Mouse (Mus musculus): ENCODE measurements around the gene Tspan31. TPM values are rescaled to one million over a fixed set of nuclear protein-coding genes. Genes with fewer than 3 reads are reported as not detected.
A peak's percentile ranks its signal among the peaks of the same experiment; 100 is the strongest.

Tspan31 gene
- polyA plus RNA-seq, 1 experiment from 2014 or later, result 96.5 TPM

DNA sequence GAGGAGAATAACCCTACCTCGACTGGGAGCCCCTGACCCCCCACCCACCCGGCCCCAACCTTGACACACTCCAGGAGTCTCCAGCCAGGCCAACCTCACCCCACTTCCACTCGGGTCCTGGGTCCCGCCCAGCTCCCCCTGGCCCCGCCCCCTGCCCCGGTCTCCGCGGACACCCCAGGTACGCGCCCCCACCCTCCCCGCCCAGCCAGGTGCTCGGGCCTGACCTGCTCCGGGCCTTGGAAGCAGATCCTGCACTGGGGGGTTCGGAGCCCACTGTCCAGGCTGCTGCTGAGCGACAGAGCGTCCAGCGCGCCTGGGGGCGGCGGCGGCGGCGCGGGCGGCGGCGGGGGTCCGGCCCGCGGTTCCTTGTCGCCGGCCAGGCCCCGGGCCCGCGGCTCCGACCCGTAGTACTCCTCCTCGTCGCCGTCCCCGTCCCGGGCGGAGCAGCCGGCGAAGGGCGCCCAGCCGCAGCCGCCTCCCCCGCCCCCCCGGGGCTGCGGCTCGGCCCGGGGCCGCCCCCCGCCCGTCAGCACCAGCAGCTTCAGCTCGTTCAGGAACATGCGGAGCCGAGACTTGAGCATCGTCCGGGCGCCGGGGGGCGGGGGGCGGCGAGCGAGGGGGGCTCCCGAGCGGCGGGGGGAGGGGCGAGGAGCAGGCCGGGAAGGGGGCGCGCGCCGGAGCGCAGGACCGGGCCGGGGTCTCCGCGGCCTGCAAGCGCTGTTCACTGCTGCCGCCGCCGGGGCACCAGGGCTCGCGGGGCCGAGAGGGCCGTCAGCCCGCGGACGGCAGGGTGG, 10.7 kb downstream of the Tspan31 start:
- Histone ChIP-seq H3K27ac (ENCODE audit: low read depth, low read length) (peak overlapping the region; percentile 90), H3K4me1 (ENCODE audit: control insufficient read depth, insufficient read depth, low read length) (peaks cover 12% of the 10 kb centered on the region), H3K36me3 (ENCODE audit: control insufficient read depth, insufficient read depth, low read length) (0 out of 2 replicates have a peak, but pooled peaks cover 2% of the 10 kb centered on the region), H3K4me3 (ENCODE audit: low read depth, low read length) (peak overlapping the region; percentile 92), H3K27me3 (ENCODE audit: control insufficient read depth, insufficient read depth, low read length) (peaks cover 6% of the 10 kb centered on the region; the same call in 1 of the 2 replicates), H3K9ac (ENCODE audit: low read length) (peak overlapping the region; percentile 86), H3K4me2 (ENCODE audit: low read depth) (peak overlapping the region; percentile 97), H3K9me3 (ENCODE audit: control insufficient read depth, low read length) (no peaks in the 10 kb centered on the region)
- peak; percentile 55 for DNase-seq (ENCODE audit: low spot score)
- 0 out of 2 replicates have a peak, but pooled peaks have one; percentile 1 for ATAC-seq (ENCODE audit: insufficient read depth, low FRiP score, low TSS enrichment)
- under 1% methylated on average over 54 of the region's 92 CpGs for WGBS

- H3K4me1 ChIP-seq (ENCODE audit: control insufficient read depth, insufficient read depth, low read length), result peaks cover 12% of the 10 kb centered on the region
- 0 out of 2 replicates have a peak, but pooled peaks cover 2% of the 10 kb centered on the region for H3K36me3 ChIP-seq (ENCODE audit: control insufficient read depth, insufficient read depth, low read length)
- H3K4me3 ChIP-seq (ENCODE audit: low read depth, low read length), result peak overlapping the region; percentile 92
- H3K4me2 ChIP-seq (ENCODE audit: low read depth), result peak overlapping the region; percentile 97
- no peaks in the 10 kb centered on the region for H3K9me3 ChIP-seq (ENCODE audit: control insufficient read depth, low read length)
- no peak overlapping the region for H3K27ac ChIP-seq (ENCODE audit: low read depth, low read length)
- ATAC-seq (ENCODE audit: insufficient read depth, low FRiP score, low TSS enrichment) (no peak), DNase-seq (ENCODE audit: low spot score) (no peak)
- WGBS, result 7% methylated on average over 8 of the region's 8 CpGs
- peaks cover 6% of the 10 kb centered on the region; the same call in 1 of the 2 replicates for H3K27me3 ChIP-seq (ENCODE audit: control insufficient read depth, insufficient read depth, low read length)
- H3K9ac ChIP-seq (ENCODE audit: low read length), result peak overlapping the region; percentile 86; the same call in 1 of the 2 replicates
Measured at GRCm38 (mm10) chr10:127058708-127059107, 11.4 kb downstream of the Tspan31 start.

GRCm38 (mm10) chr10:127058161-127058560, 11.9 kb downstream of the Tspan31 start:
- no peaks in the 10 kb centered on the region for H3K9me3 ChIP-seq (ENCODE audit: control insufficient read depth, low read length)
- peaks cover 12% of the 10 kb centered on the region for H3K4me1 ChIP-seq (ENCODE audit: control insufficient read depth, insufficient read depth, low read length)
- peak overlapping the region; percentile 92 for H3K4me3 ChIP-seq (ENCODE audit: low read depth, low read length)
- peak overlapping the region; percentile 86; the same call in 1 of the 2 replicates for H3K9ac ChIP-seq (ENCODE audit: low read length)
- H3K27ac ChIP-seq (ENCODE audit: low read depth, low read length), result no peak overlapping the region
- 1% methylated on average over 9 of the region's 9 CpGs for WGBS
- DNase-seq (ENCODE audit: low spot score) (peak; percentile 81), ATAC-seq (ENCODE audit: insufficient read depth, low FRiP score, low TSS enrichment) (peak; percentile 11; the same call in 1 of the 2 replicates)
- 0 out of 2 replicates have a peak, but pooled peaks cover 2% of the 10 kb centered on the region for H3K36me3 ChIP-seq (ENCODE audit: control insufficient read depth, insufficient read depth, low read length)
- H3K4me2 ChIP-seq (ENCODE audit: low read depth), result peak overlapping the region; percentile 97
- peaks cover 6% of the 10 kb centered on the region; the same call in 1 of the 2 replicates for H3K27me3 ChIP-seq (ENCODE audit: control insufficient read depth, insufficient read depth, low read length)

DNA sequence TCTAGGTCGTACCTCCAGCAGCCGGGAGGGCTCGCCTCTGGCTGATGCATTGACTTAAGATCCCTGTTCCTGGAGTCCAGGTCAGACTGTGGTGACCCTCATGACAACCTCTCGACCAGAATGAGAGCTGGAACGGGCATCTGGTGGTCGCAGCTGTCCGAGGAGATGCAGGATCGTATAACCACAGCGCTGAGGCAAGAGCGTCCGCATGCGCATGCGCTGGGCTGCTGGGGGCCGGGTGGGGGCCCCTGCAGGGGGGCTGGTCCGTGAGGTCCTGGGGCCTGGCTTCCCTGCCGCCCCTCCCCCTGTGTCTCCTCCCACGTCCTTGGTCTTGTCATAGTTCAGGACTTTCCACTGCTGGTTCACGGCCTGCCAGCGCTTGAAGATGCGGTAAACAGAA, 13.6 kb downstream of the Tspan31 start:
- H3K4me2 ChIP-seq (ENCODE audit: low read depth), result no peak overlapping the region
- no peak overlapping the region for H3K9ac ChIP-seq (ENCODE audit: low read length)
- WGBS, result 87% methylated on average over 19 of the region's 20 CpGs
- ATAC-seq (ENCODE audit: insufficient read depth, low FRiP score, low TSS enrichment), result no peak
- H3K36me3 ChIP-seq (ENCODE audit: control insufficient read depth, insufficient read depth, low read length), result 0 out of 2 replicates have a peak, but pooled peaks cover 2% of the 10 kb centered on the region
- no peak overlapping the region for H3K27ac ChIP-seq (ENCODE audit: low read depth, low read length)
- no peak for DNase-seq (ENCODE audit: low spot score)
- peaks cover 10% of the 10 kb centered on the region for H3K4me1 ChIP-seq (ENCODE audit: control insufficient read depth, insufficient read depth, low read length)
- no peak overlapping the region for H3K4me3 ChIP-seq (ENCODE audit: low read depth, low read length)
- peaks cover 7% of the 10 kb centered on the region for H3K27me3 ChIP-seq (ENCODE audit: control insufficient read depth, insufficient read depth, low read length)
- no peaks in the 10 kb centered on the region for H3K9me3 ChIP-seq (ENCODE audit: control insufficient read depth, low read length)

DNA sequence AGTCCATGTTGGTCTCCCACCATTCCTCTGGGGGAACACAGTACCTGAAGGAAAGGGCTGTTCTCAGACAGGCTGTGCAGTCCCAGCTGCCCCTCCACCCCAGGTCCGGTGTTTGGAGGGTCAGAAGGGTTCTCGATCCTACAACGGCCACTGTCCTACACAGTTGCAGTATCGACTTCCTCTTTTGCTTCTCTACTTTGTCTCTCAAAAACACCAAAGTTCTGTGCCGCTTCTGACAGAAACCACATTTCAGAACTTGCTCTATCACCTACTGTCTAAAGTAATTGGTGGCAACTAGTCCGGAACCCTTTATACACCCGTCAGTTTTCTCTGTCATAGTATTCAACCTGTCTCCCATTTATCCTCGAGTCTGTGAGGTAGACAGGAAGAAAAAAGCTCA, 14.7 kb downstream of the Tspan31 start:
- Histone ChIP-seq H3K9me3 (ENCODE audit: control insufficient read depth, low read length) (no peaks in the 10 kb centered on the region), H3K4me3 (ENCODE audit: low read depth, low read length) (no peak overlapping the region), H3K4me1 (ENCODE audit: control insufficient read depth, insufficient read depth, low read length) (peaks cover 6% of the 10 kb centered on the region), H3K27me3 (ENCODE audit: control insufficient read depth, insufficient read depth, low read length) (peaks cover 10% of the 10 kb centered on the region), H3K27ac (ENCODE audit: low read depth, low read length) (no peak overlapping the region), H3K36me3 (ENCODE audit: control insufficient read depth, insufficient read depth, low read length) (0 out of 2 replicates have a peak, but pooled peaks cover 2% of the 10 kb centered on the region), H3K9ac (ENCODE audit: low read length) (no peak overlapping the region), H3K4me2 (ENCODE audit: low read depth) (no peak overlapping the region)
- DNase-seq (ENCODE audit: low spot score) (no peak), ATAC-seq (ENCODE audit: insufficient read depth, low FRiP score, low TSS enrichment) (no peak)
- 92% methylated on average over 8 of the region's 8 CpGs for WGBS

DNA sequence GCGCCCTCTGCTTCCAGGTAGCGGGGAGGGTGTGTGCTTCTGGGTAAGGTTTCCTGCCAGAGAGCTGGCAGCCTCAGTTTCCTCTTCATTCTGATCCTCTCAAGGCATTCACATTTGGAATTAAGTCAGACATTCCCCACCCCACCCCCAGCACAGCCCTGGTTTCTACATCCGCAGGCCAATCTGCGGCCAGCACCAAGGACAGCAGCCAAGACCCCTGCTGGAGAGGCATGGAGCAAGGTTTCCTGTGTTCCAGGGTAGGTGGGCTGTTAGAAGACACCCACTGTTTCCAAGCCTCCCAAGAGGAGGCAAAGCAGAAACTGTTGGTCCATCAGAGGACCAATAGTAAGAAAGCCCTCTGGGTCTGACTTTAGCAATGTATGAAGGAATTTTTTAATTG, 15.4 kb downstream of the Tspan31 start:
- H3K4me3 ChIP-seq (ENCODE audit: low read depth, low read length), result no peak overlapping the region
- H3K4me1 ChIP-seq (ENCODE audit: control insufficient read depth, insufficient read depth, low read length), result peaks cover 6% of the 10 kb centered on the region
- no peak overlapping the region for H3K4me2 ChIP-seq (ENCODE audit: low read depth)
- H3K27me3 ChIP-seq (ENCODE audit: control insufficient read depth, insufficient read depth, low read length), result peaks cover 15% of the 10 kb centered on the region
- no peak overlapping the region for H3K27ac ChIP-seq (ENCODE audit: low read depth, low read length)
- H3K9ac ChIP-seq (ENCODE audit: low read length), result no peak overlapping the region
- WGBS, result 66% methylated on average over 4 of the region's 4 CpGs
- no peak for ATAC-seq (ENCODE audit: insufficient read depth, low FRiP score, low TSS enrichment)
- 0 out of 2 replicates have a peak, but pooled peaks cover 2% of the 10 kb centered on the region for H3K36me3 ChIP-seq (ENCODE audit: control insufficient read depth, insufficient read depth, low read length)
- no peaks in the 10 kb centered on the region for H3K9me3 ChIP-seq (ENCODE audit: control insufficient read depth, low read length)
- no peak for DNase-seq (ENCODE audit: low spot score)

GRCm38 (mm10) chr10:127050119-127050474, 20.0 kb downstream of the Tspan31 start:
- Histone ChIP-seq H3K9me3 (ENCODE audit: control insufficient read depth, low read length) (no peaks in the 10 kb centered on the region), H3K36me3 (ENCODE audit: control insufficient read depth, insufficient read depth, low read length) (no peaks in the 10 kb centered on the region), H3K4me2 (ENCODE audit: low read depth) (no peak overlapping the region), H3K27ac (ENCODE audit: low read depth, low read length) (no peak overlapping the region), H3K4me3 (ENCODE audit: low read depth, low read length) (no peak overlapping the region), H3K9ac (ENCODE audit: low read length) (no peak overlapping the region), H3K4me1 (ENCODE audit: control insufficient read depth, insufficient read depth, low read length) (no peaks in the 10 kb centered on the region; the same call in 1 of the 2 replicates), H3K27me3 (ENCODE audit: control insufficient read depth, insufficient read depth, low read length) (peaks cover 36% of the 10 kb centered on the region)
- DNase-seq (ENCODE audit: low spot score) (no peak), ATAC-seq (ENCODE audit: insufficient read depth, low FRiP score, low TSS enrichment) (no peak)
- WGBS, result 20% methylated on average over 10 of the region's 10 CpGs

- H3K4me2 ChIP-seq (ENCODE audit: low read depth), result no peak overlapping the region
- ATAC-seq (ENCODE audit: insufficient read depth, low FRiP score, low TSS enrichment) (no peak), DNase-seq (ENCODE audit: low spot score) (no peak)
- 2% methylated on average over 29 of the region's 29 CpGs for WGBS
- H3K4me3 ChIP-seq (ENCODE audit: low read depth, low read length), result peak overlapping the region; percentile 3; the same call in 1 of the 2 replicates
- no peaks in the 10 kb centered on the region; the same call in 1 of the 2 replicates for H3K4me1 ChIP-seq (ENCODE audit: control insufficient read depth, insufficient read depth, low read length)
- no peak overlapping the region for H3K9ac ChIP-seq (ENCODE audit: low read length)
- no peaks in the 10 kb centered on the region for H3K9me3 ChIP-seq (ENCODE audit: control insufficient read depth, low read length)
- H3K27ac ChIP-seq (ENCODE audit: low read depth, low read length), result no peak overlapping the region
- H3K36me3 ChIP-seq (ENCODE audit: control insufficient read depth, insufficient read depth, low read length), result peaks cover 3% of the 10 kb centered on the region
- peaks cover 36% of the 10 kb centered on the region for H3K27me3 ChIP-seq (ENCODE audit: control insufficient read depth, insufficient read depth, low read length)
Measured at GRCm38 (mm10) chr10:127049395-127050118, 20.5 kb downstream of the Tspan31 start.
